Mouse (Mus musculus) stomach, embryonic 16.5 days (tissue): Measurements from ENCODE around the gene Gabrr3. TPM values are rescaled to one million over a fixed set of nuclear protein-coding genes. Genes with fewer than 3 reads are reported as not detected.
"Not testable (repeated sequence)": the region's sequence is repeated elsewhere in the genome, so short reads cannot be mapped to it uniquely, and the experiment has no call there.

Experiments
- ATAC-seq: fragments of 200-750 bp; cut with Nextera tagmentation; 2 replicates; pipeline ENCODE4 v1.8.0; 2017; ENCODE audit warnings: moderate number of reproducible peaks, moderate TSS enrichment; ENCODE audit not compliant: insufficient read depth, low FRiP score
- H3K27ac ChIP-seq: fragments of 300-500 bp; sonication (generic); 2 replicates; pipeline ENCODE4 v1.5.1; 2014; ENCODE audit warnings: low read length
- H3K27me3 ChIP-seq: fragments of 300-500 bp; sonication (generic); 2 replicates; pipeline ENCODE4 v1.6.1; 2014; ENCODE audit warnings: low read length, control low read depth, mixed read lengths; ENCODE audit not compliant: control insufficient read depth, insufficient read depth
- H3K36me3 ChIP-seq: fragments of 300-500 bp; sonication (generic); 2 replicates; pipeline ENCODE4 v1.6.1; 2014; ENCODE audit warnings: low read length; ENCODE audit not compliant: control insufficient read depth, insufficient read depth
- H3K4me1 ChIP-seq: fragments of 300-500 bp; sonication (generic); 2 replicates; pipeline ENCODE4 v1.6.1; 2014; ENCODE audit warnings: low read length, control low read depth, mixed read lengths; ENCODE audit not compliant: control insufficient read depth, insufficient read depth
- H3K4me2 ChIP-seq: fragments of 300-500 bp; sonication (generic); 2 replicates; pipeline ENCODE4 v1.6.1; 2014; ENCODE audit warnings: low read depth, low read length, mixed read lengths
- H3K4me3 ChIP-seq: fragments of 300-500 bp; sonication (generic); replicated peaks from 2 replicates; pipeline ENCODE4 v1.5.1; 2014; ENCODE audit warnings: mild to moderate bottlenecking, low read length
- H3K9ac ChIP-seq: fragments of 300-500 bp; sonication (generic); 2 replicates; pipeline ENCODE4 v1.6.1; 2014; ENCODE audit warnings: low read length
- H3K9me3 ChIP-seq: fragments of 300-500 bp; sonication (generic); replicated peaks from 2 replicates; pipeline ENCODE4 v1.6.1; 2016; ENCODE audit warnings: low read length, control low read depth; ENCODE audit not compliant: control insufficient read depth
- WGBS: fragments of 180-500 bp; shearing (Covaris S2); extraction: QIAGEN DNeasy Blood & Tissue Kit; methylation state at CpG from one replicate; pipeline ENCODE4 v1.1.7; 2014; 5-methylcytosine and 5-hydroxymethylcytosine counted together
- polyA plus RNA-seq: library from polyadenylated mRNA; unstranded; fragments of >200 nt; fragmentation: Nextera tagmentation; extraction: Ambion mirVana; gene quantifications from 2 replicates; pipeline ENCODE4 v1.2.1, GENCODE M21; 2015

Gabrr3 gene
- polyA plus RNA-seq, 1 experiment from 2014 or later = not detected

GRCm38 (mm10) chr16:59459259-59459861 lies 52.2 kb downstream of the Gabrr3 start:
- H3K4me1 ChIP-seq, H3K27ac ChIP-seq, H3K9ac ChIP-seq, H3K27me3 ChIP-seq, H3K4me2 ChIP-seq, H3K9me3 ChIP-seq, H3K36me3 ChIP-seq, H3K4me3 ChIP-seq: not testable (repeated sequence)
- 0 out of 2 replicates have a peak, but pooled peaks have one; percentile 21 for ATAC-seq
- 74% methylated on average over 4 of the region's 5 CpGs for WGBS

DNA sequence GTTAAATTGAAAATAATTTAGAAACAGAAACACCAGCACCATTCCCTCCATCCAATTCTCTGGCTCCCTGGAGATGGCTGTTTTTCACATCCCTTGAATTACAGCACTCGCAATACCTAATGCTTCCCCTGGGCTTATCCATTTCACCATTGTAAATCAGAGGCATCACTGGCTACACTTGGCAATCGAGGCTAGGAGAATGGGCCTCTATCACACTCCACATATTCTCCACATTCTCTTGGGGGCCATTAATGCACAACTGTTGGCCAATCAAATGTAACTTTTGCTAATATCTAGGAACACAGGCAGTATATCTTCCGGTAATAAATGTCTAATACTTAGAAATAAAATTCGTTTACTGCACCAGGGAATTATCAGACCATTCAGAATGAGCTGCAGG lies 56.4 kb downstream of the Gabrr3 start:
- Histone ChIP-seq H3K4me2 (no peak overlapping the region), H3K4me1 (no peaks in the 10 kb centered on the region), H3K4me3 (no peak overlapping the region), H3K9me3 (no peaks in the 10 kb centered on the region; the same call in 1 of the 2 replicates), H3K36me3 (no peaks in the 10 kb centered on the region), H3K27ac (no peak overlapping the region), H3K9ac (no peak overlapping the region), H3K27me3 (no peaks in the 10 kb centered on the region)
- 73% methylated on average over 4 of the region's 4 CpGs for WGBS
- ATAC-seq = no peak

- H3K4me2 ChIP-seq = no peak overlapping the region
- H3K27ac ChIP-seq = no peak overlapping the region
- WGBS = 67% methylated on average over 6 of the region's 6 CpGs
- H3K27me3 ChIP-seq = no peaks in the 10 kb centered on the region
- H3K4me3 ChIP-seq = no peak overlapping the region
- no peaks in the 10 kb centered on the region for H3K4me1 ChIP-seq
- no peaks in the 10 kb centered on the region for H3K36me3 ChIP-seq
- H3K9ac ChIP-seq = no peak overlapping the region
- H3K9me3 ChIP-seq = no peaks in the 10 kb centered on the region; the same call in 1 of the 2 replicates
- no peak for ATAC-seq
Measured at GRCm38 (mm10) chr16:59463973-59464372, 56.8 kb downstream of the Gabrr3 start.

DNA sequence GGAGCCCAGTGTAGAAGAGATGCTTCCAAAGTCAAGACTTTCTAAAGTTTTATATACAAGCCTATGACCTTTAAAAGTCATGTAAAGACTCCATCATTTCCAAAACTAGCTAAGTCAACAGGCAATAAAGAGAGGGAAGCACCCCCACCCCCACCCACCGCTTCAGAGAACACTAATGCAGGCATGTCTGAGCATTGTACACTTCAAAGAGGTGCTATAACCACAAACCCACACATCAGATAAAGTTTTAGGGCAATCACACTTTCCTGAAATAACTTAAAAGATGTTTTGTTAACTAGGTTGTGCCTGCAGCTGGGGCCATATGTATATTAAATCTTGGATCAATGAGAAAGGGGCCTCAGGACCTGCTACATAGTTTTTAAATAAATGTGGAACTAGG lies 62.7 kb downstream of the Gabrr3 start:
- no peaks in the 10 kb centered on the region for H3K36me3 ChIP-seq
- H3K27me3 ChIP-seq = no peaks in the 10 kb centered on the region
- no peak overlapping the region for H3K9ac ChIP-seq
- H3K27ac ChIP-seq = no peak overlapping the region
- no peak overlapping the region for H3K4me3 ChIP-seq
- no peaks in the 10 kb centered on the region; the same call in 1 of the 2 replicates for H3K9me3 ChIP-seq
- peaks cover 7% of the 10 kb centered on the region; the same call in 1 of the 2 replicates for H3K4me1 ChIP-seq
- 82% methylated on average over 1 of the region's 1 CpGs for WGBS
- ATAC-seq = no peak
- no peak overlapping the region for H3K4me2 ChIP-seq

DNA sequence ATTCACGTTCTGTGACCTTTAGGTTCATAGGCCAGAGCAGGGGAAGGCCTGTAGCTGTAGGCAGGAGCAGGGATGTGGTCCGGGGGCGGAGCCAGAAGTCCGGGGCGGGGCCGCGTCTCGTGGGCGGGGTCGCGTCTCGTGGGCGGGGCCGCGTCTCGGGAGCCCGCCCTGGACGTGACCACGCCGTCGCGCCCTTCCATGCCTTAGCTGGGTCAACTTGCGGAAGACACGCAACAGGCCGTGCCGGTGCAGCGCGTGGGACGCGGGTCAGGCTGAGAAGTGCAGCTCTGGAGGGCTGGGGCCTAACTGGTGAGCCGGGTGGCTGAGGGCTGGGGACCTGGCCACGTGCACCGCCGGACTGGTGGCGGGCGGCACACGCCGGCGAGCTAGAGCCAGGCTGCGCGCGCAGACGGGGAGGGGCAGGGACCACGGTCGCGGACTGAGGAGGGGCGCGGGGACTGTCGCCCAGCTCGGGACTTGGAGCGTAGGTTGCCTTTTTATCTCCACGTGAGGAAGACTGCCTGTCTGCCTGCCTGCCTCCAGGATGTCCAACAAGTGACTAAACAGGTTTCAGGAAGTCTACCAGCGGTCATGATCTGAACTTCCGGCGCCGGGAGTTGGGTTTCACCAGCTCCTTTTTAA lies 64.6 kb downstream of the Gabrr3 start, which contains the start of gene Riox2:
Gene Riox2, plus strand, starts transcription at position 139 of the 642 bp plus-strand sequence.
- peak within 1 kb of the TSS; percentile 83 for H3K4me3 ChIP-seq
- peak; percentile 93 for ATAC-seq
- H3K36me3 ChIP-seq = 0 out of 2 replicates have a peak, but pooled peaks cover 4% of the 10 kb centered on the region
- H3K4me1 ChIP-seq = peaks cover 7% of the 10 kb centered on the region; the same call in 1 of the 2 replicates
- 3% methylated on average over 56 of the region's 56 CpGs for WGBS
- peak within 1 kb of the TSS; percentile 67; the same call in 1 of the 2 replicates for H3K27ac ChIP-seq
- H3K27me3 ChIP-seq = no peaks in the 10 kb centered on the region
- H3K4me2 ChIP-seq = peak within 1 kb of the TSS; percentile 67
- H3K9ac ChIP-seq = peak within 1 kb of the TSS; percentile 85
- H3K9me3 ChIP-seq = no peaks in the 10 kb centered on the region

DNA sequence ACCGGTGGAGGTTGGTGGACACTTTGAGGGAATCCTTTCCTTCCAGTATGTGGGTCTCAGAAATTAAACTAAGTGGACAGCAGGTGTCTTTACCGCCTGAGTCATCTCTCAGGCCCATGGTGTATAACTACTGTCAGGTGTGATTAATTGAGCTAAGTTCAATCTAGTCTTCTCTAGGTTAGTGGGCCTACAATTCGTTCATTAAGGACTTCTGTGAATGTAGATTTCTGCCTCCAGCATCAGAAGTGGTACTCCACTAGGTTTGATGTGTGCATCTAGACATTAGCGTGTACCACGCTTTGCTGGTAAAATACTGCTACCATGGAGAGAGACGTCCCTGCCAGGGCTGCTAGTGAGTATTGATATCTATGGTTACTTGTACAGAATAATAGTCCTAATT lies 65.4 kb downstream of the Gabrr3 start:
- H3K4me2 ChIP-seq = peak overlapping the region; percentile 67
- no peak for ATAC-seq
- peak overlapping the region; percentile 83 for H3K4me3 ChIP-seq
- H3K9ac ChIP-seq = peak overlapping the region; percentile 85
- H3K27me3 ChIP-seq = no peaks in the 10 kb centered on the region
- H3K27ac ChIP-seq = no peak overlapping the region
- H3K4me1 ChIP-seq = peaks cover 7% of the 10 kb centered on the region; the same call in 1 of the 2 replicates
- H3K36me3 ChIP-seq = 0 out of 2 replicates have a peak, but pooled peaks cover 4% of the 10 kb centered on the region
- 40% methylated on average over 6 of the region's 6 CpGs for WGBS
- H3K9me3 ChIP-seq = no peaks in the 10 kb centered on the region

DNA sequence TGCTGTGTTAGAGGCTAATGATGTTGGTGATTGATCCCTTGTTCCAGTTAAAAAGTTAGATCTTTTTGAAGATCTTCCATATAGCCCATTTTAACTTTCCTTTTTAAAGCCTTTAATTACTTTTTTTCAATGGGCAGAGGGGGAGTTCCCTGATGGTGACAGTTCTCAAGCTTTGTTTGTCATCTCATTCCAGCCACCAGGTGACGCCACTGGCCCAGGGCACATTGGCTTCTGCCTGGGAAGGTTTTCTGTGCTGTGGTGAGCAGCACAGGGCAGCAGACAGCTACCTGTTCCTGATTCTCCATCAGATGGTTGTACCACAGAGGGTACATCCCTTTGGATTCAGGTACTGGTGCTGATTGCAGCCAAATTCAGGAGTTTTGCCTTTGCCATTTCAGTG lies 67.7 kb downstream of the Gabrr3 start:
- H3K4me3 ChIP-seq = no peak overlapping the region
- no peaks in the 10 kb centered on the region for H3K27me3 ChIP-seq
- H3K27ac ChIP-seq = no peak overlapping the region
- no peak for ATAC-seq
- H3K9me3 ChIP-seq = no peaks in the 10 kb centered on the region
- 0 out of 2 replicates have a peak, but pooled peaks cover 4% of the 10 kb centered on the region for H3K36me3 ChIP-seq
- peaks cover 7% of the 10 kb centered on the region; the same call in 1 of the 2 replicates for H3K4me1 ChIP-seq
- 26% methylated on average over 1 of the region's 1 CpGs for WGBS
- no peak overlapping the region for H3K9ac ChIP-seq
- no peak overlapping the region for H3K4me2 ChIP-seq

GRCm38 (mm10) chr16:59477955-59478354 lies 70.8 kb downstream of the Gabrr3 start:
- H3K27me3 ChIP-seq = no peaks in the 10 kb centered on the region
- no peaks in the 10 kb centered on the region for H3K9me3 ChIP-seq
- no peak for ATAC-seq
- 0 out of 2 replicates have a peak, but pooled peaks cover 4% of the 10 kb centered on the region for H3K36me3 ChIP-seq
- H3K4me1 ChIP-seq = 0 out of 2 replicates have a peak, but pooled peaks cover under 1% of the 10 kb centered on the region
- 85% methylated on average over 3 of the region's 3 CpGs for WGBS
- H3K9ac ChIP-seq = no peak overlapping the region
- no peak overlapping the region for H3K4me3 ChIP-seq
- H3K4me2 ChIP-seq = no peak overlapping the region
- H3K27ac ChIP-seq = no peak overlapping the region

DNA sequence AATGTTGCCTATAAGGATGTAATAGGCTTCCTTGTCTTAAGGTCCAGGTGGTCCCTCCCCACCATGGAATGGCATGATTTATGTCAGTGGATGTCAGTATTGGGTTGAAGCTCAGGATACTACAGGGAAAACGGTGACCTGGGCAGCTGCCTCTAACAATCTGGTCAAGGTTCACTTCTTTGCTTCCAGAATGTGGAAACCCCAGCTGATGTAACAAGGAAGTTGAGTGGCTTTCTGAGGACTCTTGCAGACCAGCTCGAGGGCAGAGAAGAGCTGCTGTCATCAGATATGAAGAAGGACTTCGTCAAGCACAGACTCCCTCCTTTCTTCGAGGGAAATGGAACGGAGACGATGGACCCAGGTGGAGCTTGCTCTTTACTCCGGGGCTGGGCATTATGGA lies 80.1 kb downstream of the Gabrr3 start:
- H3K9ac ChIP-seq = no peak overlapping the region
- peak overlapping the region; percentile 27 for H3K27ac ChIP-seq
- ATAC-seq = no peak
- 75% methylated on average over 7 of the region's 7 CpGs for WGBS
- no peaks in the 10 kb centered on the region for H3K9me3 ChIP-seq
- H3K36me3 ChIP-seq = peaks cover 28% of the 10 kb centered on the region
- H3K4me1 ChIP-seq = peaks cover 2% of the 10 kb centered on the region; the same call in 1 of the 2 replicates
- no peak overlapping the region for H3K4me3 ChIP-seq
- H3K4me2 ChIP-seq = no peak overlapping the region
- H3K27me3 ChIP-seq = no peaks in the 10 kb centered on the region
